Mouse (Mus musculus): Measurements from ENCODE around the gene Tmem179b.

The Tmem179b gene

GRCm38 (mm10) chr19:8786008-8786781 is 11.9 kb upstream of the Tmem179b start, which contains the start of gene Taf6l:
Gene Taf6l (minus strand): TSS chr19:8786417.
- peak; percentile 87 for DNase-seq (ENCODE audit: low spot score)

GRCm38 (mm10) chr19:8774951-8775421 is 719 bp upstream of the Tmem179b start:
- DNase-seq (ENCODE audit: low spot score), result peak; percentile 63

- DNase-seq (ENCODE audit: low spot score), result no peak
These were observed 858 bp downstream of the Tmem179b start for GRCm38 (mm10) chr19:8773409-8773808.

- DNase-seq (ENCODE audit: low spot score), result no peak
These were observed 1.3 kb downstream of the Tmem179b start for GRCm38 (mm10) chr19:8772996-8773395.

GRCm38 (mm10) chr19:8770567-8771270 is 3.5 kb downstream of the Tmem179b start, which contains the start of gene Tmem223:
Gene Tmem223 (plus strand): TSS chr19:8770996.
- DNase-seq (ENCODE audit: low spot score), result peak; percentile 84

- DNase-seq (ENCODE audit: low spot score), result no peak
These were observed 8.7 kb downstream of the Tmem179b start for GRCm38 (mm10) chr19:8765562-8765961.

GRCm38 (mm10) chr19:8763276-8763675 is 11.0 kb downstream of the Tmem179b start:
- no peak for DNase-seq (ENCODE audit: low spot score)

GRCm38 (mm10) chr19:8760757-8761156 is 13.5 kb downstream of the Tmem179b start:
- no peak for DNase-seq (ENCODE audit: low spot score)

- no peak for DNase-seq (ENCODE audit: low spot score)
These were observed 15.4 kb downstream of the Tmem179b start for GRCm38 (mm10) chr19:8758899-8759298.

GRCm38 (mm10) chr19:8757471-8757998 is 16.7 kb downstream of the Tmem179b start:
- no peak for DNase-seq (ENCODE audit: low spot score)

GRCm38 (mm10) chr19:8756635-8757387 is 17.5 kb downstream of the Tmem179b start, which contains the start of gene Nxf1:
Gene Nxf1 (plus strand): TSS chr19:8757073.
- peak; percentile 96 for DNase-seq (ENCODE audit: low spot score)

- no peak for DNase-seq (ENCODE audit: low spot score)
These were observed 18.6 kb downstream of the Tmem179b start for GRCm38 (mm10) chr19:8755652-8756051.

GRCm38 (mm10) chr19:8747368-8747767 is 26.9 kb downstream of the Tmem179b start:
- DNase-seq (ENCODE audit: low spot score), result no peak

- DNase-seq (ENCODE audit: low spot score), result no peak
These were observed 28.9 kb downstream of the Tmem179b start for GRCm38 (mm10) chr19:8745382-8745781.

- peak; percentile 47 for DNase-seq (ENCODE audit: low spot score)
These were observed 32.1 kb downstream of the Tmem179b start for GRCm38 (mm10) chr19:8742176-8742575.

- peak; percentile 96 for DNase-seq (ENCODE audit: low spot score)
These were observed 32.9 kb downstream of the Tmem179b start, which contains the start of gene Stx5a for GRCm38 (mm10) chr19:8741243-8741869. Gene Stx5a (plus strand): TSS chr19:8741413.

- peak; percentile 52 for DNase-seq (ENCODE audit: low spot score)
These were observed 33.7 kb downstream of the Tmem179b start, which contains the start of gene 1700092M07Rik for GRCm38 (mm10) chr19:8740603-8741002. Gene 1700092M07Rik (plus strand): TSS chr19:8740718.

GRCm38 (mm10) chr19:8739646-8740045 is 34.6 kb downstream of the Tmem179b start:
- DNase-seq (ENCODE audit: low spot score), result no peak

- no peak for DNase-seq (ENCODE audit: low spot score)
These were observed 35.4 kb downstream of the Tmem179b start for GRCm38 (mm10) chr19:8738911-8739310.

- no peak for DNase-seq (ENCODE audit: low spot score)
These were observed 38.2 kb downstream of the Tmem179b start for GRCm38 (mm10) chr19:8736160-8736467.

GRCm38 (mm10) chr19:8735389-8736159 is 38.7 kb downstream of the Tmem179b start, which contains the start of gene Wdr74:
Gene Wdr74 (plus strand): TSS chr19:8735827.
- peak; percentile 96 for DNase-seq (ENCODE audit: low spot score)

Measured in testis, postnatal 10 days (tissue).